Mouse (Mus musculus) right cerebral cortex, adult 18-20 months (tissue): ENCODE measurements at regions not wholly inside any gene's neighbourhood (a gene's known extent, or its start where the extent isn't known, plus 50 kb on each side); places are given as distances from the start of the nearest gene placed in this dataset.

Experiments used
- DNase-seq: peaks from one replicate; pipeline ENCODE4 v3.0.0; 2022; ENCODE audit warnings: mixed read lengths

GRCm38 (mm10) chr10:39216142-39216904 lies 52.7 kb upstream of the Ccn6 start:
- no peak for DNase-seq

DNA sequence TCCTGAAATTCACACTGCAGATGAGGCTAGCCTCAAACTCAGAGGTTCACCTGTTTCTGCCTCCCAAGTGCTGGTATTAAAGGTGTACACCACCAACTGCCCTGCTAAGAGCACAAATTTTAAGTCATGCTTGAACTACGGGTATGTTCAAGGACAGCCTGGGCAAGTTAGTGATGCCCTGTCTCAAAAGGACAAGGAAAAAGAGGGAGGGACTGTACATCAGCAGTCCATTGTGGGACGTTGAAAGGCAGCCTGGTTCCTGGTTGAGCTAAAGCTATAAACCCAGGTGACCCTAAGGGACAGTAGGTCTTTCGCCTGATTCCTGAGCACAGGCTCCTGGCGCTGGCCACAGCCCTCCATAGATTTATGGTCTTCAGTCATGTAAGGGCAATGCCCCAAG lies 51.0 kb upstream of the Ccn6 start:
- DNase-seq, result no peak
